Mouse (Mus musculus): Measurements from ENCODE around the gene Tmem211.

Gene Tmem211

DNA sequence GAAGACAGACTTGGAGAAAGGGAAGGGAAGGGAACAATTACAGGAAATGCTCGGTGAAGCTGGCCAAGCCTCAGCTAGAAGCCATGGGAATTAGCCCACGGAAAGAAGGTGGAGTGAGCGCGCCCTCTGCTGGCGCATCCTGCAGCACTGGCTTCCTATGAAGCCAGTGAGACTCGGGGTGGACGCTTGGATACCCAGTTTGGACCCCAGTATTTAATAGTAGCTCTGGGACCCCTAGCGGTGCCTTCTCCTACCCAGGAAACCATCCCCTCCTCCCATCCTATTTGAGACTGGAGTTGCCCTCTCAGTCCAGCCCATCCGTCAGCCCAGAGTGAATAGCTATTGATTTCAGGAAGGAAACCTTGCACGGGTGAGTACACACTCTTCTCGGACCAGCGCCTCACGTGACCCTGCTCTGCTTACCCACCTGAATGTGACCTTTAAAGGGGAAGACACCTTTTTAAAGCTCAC lies at the start of gene Tmem211:
Gene Tmem211, plus strand, starts transcription at position 278 of the 471 bp plus-strand sequence.
- DNase-seq, result peak; percentile 90 to 94

DNA sequence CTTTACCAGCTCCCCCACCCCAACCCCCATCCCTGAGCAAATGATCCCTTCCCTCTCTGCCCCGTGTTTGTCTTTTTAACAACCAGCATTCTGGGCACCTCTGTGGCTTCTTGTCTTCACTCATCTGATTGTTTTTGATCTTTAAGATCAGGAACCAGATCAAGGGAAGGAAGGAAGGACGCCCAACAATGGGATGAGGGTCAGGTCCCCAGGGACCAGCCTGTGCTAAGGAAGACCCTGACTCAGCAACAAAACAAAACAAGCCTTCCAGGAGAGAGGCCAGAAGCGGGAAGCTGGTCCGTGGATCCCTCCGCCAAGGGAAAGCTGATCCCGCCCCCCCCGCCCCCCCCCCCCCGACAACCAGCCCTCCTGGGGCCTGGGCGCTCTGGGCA lies 47.3 kb upstream of the Tmem211 start:
- DNase-seq, result no peak

DNA sequence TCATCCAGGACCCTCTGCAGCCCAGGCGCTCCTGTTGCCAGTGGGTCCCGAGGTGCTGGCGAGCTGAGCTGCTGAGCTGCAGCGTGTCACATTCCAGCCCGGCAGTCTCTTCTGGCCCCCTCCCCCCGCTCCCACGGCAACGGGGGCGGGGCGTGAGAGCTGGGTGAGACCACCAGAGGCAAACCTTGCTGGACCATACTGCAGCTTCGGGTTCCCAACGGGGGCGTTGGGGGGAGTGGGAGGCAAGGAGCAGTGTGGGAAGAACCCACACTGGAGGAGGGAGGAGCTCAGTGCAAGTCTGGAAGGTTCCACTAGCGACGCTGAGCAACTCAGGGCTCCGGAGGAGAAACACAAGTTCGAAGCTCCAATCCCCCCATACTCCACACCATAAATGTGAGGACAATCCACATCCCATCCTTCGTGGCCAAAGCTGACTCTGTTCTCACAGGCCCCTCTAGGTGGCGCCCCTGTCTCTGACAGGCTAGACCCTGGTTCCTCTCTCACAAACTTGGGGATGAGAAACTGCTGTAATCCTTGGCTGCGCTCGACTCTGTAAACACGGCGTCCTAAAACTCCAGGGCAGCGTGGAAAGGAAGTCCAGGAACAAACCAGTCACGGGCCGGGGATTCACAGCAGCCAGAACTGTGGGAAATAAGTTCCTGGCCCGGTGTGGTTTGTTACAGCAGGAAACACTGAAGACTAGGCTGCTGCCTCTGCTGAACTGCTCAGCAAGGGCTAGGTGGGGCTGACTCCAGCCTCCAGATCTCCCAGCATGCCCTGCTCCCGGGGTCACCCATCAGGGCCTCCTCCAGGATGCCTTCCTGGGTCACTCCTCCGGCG lies 46.6 kb upstream of the Tmem211 start:
- DNase-seq, result peak; percentile 86 to 93

DNA sequence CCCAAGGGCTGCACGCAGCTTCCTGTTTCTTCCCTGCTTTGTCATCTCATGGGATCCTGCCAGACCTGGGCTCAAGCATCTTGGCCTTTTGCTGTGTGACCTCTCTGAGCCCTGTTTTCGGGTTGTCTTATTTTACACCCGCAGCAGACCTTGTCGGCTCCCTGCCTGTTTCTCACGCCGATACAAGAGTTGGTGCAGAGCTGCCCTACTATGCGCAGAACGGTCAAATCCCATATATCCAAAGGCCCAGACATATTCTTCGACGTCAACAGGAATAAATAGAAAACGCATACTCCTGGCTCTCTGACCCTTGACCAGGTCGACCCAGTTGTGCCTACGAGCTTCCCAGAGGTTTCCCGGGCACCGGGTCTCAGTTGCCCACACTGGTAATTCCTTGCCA lies 46.0 kb upstream of the Tmem211 start:
- no peak for DNase-seq

DNA sequence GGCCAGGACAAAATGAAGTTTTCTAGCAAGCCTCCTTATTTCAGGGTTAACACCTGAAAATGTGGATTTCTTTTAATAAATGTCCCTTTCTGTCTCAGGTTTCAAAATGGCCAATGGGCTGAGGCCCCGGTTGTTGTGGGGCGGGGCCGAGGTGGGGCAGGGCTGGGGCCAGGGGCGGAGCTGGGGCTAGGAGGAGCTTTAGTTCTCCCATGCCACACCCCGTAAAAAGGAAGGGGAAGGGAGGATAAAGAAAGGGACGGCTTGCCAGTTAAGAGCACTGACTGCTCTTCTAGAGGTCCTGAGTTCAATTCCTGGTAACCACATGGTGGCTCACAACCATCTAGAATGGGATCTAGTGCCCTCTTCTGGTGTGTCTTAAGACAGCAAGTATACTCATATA lies 45.3 kb upstream of the Tmem211 start:
- DNase-seq, result no peak

DNA sequence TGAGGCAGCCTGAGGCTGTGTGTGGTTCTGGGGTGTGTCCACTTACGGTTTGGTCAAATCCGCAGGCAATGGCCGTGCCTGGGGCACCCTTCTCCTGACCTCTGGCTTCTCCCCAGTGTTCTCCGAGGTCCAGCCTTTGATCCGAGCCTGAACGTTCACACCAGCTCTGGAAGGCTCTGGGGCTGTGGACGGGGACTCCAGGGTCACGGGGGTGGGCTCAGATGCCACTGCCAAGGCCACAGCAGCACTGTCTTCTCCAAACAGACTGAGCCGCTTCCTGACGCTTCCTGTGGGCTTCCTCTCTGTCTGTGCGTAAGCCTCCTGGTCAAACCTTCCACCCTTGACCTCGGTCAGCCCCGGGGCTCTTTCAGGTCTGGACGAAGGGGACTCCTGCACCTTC lies 36.2 kb upstream of the Tmem211 start:
- no peak for DNase-seq

DNA sequence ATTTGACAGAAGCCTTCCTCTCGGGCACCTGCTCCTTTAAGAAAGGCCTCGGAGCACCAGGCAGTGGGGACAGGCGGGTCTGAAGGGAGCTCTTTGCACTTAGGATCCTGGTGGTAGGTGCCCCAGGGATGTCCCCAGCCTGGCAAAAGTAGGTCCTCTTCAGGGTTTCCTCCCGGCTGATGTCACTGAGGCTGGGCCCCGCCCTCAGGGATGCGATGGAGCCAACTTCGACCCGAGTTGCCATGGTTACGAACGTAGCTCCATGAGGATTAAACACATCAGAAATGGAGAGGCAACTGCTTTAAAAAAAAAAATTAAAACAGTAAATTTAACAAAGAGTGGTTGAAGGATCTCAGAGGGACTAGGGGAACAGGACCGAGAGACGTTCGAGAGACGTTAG lies 34.8 kb upstream of the Tmem211 start:
- DNase-seq, result no peak

DNA sequence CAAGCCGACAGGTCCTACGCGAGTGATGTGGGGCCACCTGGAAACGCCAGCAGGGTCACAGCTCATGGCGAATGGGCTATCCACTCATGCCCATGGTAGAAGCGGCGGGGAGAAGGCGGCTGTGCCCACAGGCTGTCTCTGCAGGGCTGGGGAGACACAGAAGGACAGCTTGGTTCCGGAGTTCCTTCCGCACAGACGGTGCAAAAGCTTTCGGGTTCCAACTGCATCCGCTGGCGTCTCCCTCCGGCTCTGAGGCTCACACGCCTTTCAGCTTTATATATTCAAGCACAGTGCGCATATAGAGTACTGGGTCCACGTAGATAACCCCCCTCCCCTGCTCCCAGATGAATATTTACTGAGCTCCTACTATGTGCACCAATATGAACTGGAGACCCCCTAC lies 32.9 kb upstream of the Tmem211 start:
- DNase-seq, result no peak

DNA sequence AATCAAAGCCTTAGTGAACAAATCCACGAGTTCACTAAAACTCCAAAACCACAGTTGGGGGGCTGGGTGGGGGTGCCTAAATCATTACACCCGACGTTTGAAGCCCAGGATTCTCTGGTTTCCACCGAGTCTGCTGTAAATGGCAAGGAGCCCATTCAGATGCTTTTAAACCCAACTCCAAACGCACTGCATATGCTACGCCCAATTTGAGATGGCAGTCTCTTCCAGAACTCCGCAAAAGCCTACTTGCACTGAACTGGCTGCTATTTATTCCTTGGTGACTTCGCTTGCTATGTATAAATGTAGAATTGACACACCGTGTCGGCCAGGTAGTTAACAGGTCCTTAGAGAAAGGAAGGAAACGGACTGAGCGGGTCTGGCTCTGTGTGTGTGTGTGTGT lies 31.3 kb upstream of the Tmem211 start:
- DNase-seq, result no peak

DNA sequence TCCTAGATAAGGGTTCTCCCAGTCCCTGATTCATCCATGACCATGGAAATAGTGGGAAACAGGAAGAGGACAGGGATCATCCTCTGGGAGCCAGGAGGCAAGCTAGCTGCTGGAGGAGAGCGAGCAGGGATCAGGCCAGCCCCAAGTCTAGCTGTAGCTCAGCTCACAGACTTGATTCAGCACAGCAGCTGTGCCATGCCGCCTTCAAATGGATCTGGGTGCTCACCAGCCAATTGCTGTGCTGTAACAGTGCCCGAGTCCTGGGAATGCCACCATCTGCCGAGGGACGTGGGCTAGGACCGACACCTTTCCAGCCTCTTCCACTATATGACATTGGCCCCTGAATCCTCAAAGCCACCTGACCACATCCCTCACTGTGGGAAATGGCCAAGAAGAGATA lies 30.8 kb upstream of the Tmem211 start:
- DNase-seq, result peak; percentile 32 to 39

DNA sequence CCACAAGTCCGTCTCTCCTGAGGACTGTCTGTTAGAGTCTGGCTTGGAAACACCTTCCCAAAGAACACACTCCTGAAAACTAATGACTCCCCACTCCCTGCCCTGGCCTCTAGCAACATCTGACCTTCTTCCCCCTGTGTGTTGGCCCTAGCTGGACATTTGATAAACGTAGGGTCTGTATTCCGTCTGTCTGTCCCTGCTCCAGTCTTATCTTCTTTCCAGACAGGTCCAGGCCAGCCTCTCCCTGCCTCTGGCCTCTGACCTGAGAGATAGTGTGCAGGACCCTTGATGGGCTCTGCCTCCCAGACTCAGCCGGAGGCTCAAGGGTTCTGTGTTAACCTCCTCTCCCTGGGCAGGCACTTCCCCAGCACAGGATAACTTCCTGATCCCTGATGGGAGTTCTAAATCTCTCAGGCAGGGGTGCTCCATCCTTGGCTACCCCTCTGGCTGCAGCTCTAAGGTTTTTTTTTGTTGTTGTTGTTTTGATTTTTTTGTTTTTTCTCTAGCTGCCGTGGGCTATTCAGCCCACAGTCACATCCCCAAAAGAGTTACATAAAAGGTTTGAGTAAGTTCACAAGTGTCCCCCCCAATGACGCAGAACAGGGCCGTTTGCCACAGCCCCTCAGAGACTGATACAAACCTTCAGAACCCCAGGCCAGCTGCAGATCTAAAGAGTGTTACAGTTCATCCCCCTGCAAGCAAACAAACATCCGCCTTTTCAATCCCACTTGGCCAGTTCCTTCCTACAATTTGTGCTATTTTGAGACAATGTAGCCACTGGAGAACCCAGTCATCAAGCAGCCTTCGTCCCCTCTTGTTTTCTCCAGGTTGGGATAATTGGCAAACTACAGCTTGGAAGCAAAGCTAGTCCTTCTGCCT lies 29.6 kb upstream of the Tmem211 start:
- no peak for DNase-seq

DNA sequence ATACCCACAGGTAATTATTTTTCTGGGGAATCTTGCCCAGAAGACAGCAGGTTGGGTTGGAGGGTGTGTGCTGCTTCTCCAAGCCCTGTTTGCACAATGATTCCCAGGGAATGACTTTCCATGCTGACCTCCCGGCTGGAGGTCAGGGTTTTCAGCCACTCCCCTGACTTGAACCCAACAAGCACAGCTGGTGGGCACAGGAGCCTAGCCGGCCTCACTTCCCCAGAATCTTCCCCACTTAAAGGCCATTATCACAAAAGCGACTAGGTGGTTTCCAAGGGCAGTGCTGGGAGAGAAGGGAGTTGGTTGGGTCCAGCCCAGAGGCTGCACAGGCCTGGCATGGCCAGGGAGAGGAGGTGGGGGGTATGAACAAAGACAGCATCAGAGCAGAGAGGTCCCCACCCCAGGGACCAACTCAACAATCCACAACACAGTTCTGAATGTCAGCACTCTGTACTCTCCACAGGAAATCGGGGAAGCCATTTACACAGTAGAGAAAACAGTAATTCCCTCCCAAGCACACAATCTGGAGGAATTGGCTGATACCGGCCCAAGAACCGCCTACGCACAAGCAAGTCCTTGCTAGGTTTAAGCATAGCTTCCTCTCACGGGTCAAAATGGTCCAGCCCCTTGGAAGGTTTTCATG lies 27.5 kb upstream of the Tmem211 start:
- no peak for DNase-seq

DNA sequence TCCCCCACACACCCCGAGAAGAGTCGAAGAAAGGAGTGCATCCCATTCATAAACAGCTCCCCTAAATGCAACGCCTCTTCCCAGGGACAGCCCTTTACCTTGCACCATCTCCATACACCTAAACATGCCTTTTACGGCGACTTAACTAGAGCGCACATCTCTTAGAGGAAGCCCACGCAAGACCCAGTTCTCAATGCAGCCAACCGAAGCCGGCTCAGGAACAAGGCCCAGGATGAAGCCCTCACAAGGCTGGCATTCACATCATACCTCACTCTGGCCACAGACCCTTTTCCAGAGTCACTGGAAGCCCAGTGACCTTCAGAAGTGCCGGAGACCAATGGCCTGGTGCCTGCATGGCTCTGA lies 27.0 kb upstream of the Tmem211 start:
- no peak for DNase-seq

DNA sequence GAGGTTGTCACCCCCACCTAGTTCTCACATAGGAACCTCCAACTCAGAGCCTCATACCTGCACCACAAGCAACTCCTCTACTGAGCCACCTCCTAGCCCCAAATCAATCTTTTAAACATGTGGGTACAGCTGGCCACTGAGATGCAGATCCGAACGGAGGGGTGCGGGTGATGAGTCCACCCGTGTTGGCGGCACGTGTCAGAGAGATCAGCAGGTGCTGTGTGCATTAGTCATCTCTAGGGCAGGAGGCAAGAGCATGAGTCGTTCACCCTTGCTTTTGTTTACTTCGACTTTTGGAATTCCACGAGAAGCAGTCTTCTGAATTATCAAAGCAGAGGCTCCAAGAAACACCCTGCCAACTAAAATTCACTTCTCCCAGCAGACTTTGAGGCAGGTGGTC lies 22.5 kb upstream of the Tmem211 start:
- no peak for DNase-seq

DNA sequence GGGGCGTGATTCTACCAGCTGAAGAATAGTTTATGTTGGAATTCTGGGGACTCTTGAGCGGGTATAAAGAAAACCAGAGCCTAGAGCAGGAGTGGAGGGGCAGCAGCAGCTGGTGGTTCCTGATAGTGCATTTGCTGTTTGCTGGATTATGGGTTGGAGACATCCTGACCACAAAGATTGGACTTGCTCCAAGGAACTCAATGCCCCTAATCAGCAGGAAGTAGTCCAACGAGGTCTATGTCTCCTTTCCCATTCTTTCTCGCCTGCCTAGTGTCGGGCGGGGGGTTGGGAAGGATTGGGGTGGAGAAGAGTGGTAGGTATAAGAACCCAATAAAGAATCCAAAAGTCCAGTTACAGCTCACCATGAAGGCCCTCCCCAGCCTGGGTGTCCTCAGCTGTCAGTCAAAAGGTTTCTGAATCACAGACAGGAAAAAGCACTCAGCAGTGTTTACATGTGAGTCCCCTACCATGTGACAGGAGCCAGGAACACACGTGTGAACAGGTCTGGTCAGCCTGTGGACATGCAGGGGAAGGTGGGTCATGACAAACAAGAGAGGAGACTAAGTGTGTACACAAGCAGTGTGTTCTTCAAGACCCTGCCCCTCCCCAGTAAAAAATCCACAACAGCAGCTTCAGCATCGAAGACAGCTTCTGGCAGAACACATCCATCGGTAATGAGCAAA lies 19.9 kb upstream of the Tmem211 start:
- DNase-seq, result no peak

DNA sequence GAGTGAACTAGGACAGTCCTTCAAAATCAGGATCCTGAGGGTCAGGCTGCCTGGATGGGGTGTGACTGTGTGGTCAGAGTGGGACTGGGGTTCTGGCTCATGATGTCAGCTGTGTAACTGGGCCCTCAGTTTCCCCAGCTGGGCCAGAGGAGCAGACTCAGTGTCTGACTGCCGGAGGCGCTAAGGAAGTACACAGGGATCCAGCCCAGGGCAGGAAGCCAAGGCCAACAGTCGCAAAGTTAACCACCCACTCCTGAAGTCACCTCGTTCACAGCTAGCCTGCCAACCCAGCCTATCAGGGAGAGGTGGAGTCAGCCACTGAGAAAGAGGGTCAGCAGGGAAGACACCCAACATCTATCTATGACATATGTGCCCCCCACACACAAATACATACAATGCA lies 18.7 kb upstream of the Tmem211 start:
- DNase-seq, result peak in 1 of 2 experiments; percentile 25

DNA sequence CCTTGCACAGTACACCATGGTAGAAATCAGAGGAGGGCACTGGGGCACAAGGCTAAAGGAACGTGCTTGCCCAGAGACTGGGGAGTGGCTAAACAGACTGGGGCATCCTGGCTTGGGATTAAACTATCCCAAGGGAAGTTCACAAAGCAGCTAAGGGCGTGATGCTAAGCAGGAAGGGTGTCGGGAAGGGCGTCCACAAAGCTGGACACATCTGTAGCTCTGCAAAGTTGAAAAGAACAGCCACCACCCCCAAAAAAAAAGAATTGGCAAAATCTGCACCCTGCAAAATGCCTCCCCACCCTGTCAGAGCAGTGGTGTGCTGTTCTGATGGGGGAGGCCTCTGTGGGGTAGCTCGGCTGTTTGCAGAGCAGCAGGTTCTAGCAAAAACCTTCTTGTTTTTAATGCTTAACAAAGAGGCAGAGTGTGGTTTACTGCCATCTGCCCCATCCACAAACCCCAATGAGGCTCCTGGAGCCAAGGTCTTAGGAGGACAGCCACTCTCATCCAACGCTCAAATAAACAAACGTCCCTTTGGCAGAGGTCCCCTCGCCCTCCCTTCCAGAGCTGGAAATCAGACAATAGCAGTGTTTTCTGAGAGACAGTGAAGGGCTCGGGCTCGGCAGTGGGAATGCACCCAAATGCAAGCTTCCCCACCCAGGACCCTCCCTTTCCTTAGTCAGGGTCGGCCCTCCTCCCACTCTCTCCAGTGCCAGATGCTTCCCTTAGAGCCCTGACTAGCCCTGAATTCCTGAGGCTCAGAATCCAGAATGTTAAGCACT lies 17.9 kb upstream of the Tmem211 start:
- peak; percentile 39 to 47 for DNase-seq

DNA sequence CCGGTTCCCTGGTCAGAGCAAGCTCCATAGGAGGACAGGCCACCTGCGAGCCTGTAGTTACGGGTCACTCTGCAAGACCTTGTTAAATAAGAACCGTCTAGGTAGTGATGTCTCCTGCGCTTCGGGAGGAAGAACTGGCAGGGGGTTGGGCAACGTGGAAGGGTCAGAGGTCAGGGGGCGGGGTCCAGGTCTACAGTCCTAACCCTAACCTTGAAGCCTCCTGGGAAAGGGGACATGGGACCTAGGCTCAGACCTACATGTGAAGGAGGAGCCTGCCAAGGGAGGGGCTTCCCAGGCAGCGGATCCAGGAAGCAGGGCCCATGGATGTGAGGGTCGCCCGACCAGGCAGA lies 17.3 kb upstream of the Tmem211 start:
- DNase-seq, result no peak

DNA sequence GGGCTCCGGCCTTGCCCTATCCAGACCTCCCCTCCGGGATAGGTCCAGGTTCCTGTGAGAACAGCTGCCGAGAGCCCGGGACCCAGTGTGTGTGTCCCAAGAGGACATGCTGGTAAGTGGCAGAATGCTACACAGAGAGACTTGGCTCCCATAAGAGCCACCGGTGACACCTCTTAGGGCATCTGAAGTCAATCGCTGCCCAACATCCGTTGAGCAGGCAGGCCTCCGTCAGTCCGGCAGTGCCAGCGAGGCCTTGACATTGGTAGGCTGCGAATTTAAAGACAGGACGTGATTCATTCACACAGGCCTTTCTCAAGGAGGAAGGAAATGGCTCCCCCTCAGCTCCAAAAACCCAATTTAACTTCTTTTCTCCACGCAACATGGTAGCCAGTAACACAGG lies 16.8 kb upstream of the Tmem211 start:
- DNase-seq, result no peak

DNA sequence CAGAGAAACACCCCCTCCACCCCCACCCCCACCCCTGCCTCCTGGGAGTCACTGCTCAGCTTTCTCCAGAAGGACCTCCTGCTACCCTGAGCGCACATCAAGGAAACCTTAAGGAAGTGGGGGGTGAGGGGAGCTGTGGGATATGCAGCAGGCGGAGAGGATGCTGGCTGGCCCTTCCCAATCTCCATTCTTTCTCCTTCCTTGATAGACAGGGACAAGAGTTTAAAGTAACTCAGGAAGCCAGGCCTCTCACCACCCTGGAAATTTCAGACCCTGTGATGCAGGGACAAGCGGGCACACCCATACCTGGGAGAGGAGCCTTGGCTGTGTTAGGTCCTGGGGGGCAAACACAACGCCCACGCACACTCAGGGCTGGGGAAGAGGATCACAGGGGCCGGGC lies 16.4 kb upstream of the Tmem211 start:
- DNase-seq, result no peak

DNA sequence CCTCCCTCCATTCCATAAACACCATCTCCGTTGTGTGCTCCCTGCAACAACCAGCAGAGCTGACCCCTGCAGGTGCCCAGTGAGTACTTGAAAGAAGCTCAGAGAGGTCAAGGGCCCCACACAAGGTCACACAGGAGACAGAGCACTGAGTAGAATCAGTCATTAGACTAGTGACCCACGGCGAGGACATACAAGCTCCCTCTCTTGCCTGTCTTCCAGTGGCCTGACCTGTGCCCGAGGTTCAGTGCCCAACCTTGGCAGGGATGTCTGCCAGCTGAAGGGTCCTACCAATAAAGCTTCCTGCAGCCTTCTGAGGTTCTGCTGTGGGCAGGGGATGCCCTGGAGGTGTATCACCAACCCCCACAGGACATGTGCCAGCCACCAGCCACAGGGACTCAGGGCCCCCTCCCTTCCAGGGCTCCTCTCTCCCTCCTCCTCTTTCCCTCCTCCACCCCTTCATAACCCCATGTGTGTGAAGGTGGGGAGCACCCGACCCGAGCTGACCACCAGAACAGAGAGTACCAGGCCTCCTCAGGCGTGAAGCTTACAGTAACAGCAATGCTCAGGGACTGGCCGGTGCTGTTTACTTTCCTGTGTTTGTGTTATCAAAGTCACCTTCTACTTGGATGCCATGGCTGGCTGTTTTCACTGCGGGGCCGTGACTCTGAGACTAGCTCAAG lies 14.4 kb upstream of the Tmem211 start:
- DNase-seq, result no peak

DNA sequence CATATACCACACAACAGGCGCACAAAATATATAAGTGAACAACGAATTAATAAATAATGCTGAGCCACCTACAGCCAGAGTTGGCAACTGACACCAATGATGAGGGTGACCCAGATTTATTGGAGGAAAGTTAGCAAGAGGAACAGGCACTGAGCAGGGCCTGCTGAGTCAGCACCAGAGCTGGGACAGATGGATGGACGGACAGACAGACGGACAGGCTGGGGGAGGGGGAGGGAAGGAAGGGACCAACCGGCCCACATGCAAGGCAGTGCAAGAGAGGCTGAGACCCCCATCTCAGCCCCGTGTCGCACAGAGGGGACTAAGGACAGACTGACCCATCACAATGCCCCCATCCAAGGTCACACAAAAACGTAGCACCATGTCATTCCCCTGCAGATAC lies 12.7 kb upstream of the Tmem211 start:
- no peak for DNase-seq
